Mouse (Mus musculus) midbrain, postnatal 0 days (tissue): ENCODE data around the gene Zdhhc16. TPM values are rescaled to one million over a fixed set of nuclear protein-coding genes. Genes with fewer than 3 reads are reported as not detected.

Experiments
- ATAC-seq: fragments of 200-750 bp; cut with Nextera tagmentation; 2 replicates; pipeline ENCODE4 v1.8.0; 2017; ENCODE audit warnings: moderate number of reproducible peaks, mild to moderate bottlenecking, moderate TSS enrichment, moderate library complexity; ENCODE audit not compliant: low FRiP score
- DNase-seq: peaks from one replicate; pipeline ENCODE4 v3.0.0-alpha.2; 2015; ENCODE audit warnings: low spot score
- H3K27ac ChIP-seq: fragments of 300-500 bp; sonication (generic); 2 replicates; pipeline ENCODE4 v1.5.1; 2014; ENCODE audit warnings: low read depth, mild to moderate bottlenecking, low read length, mixed read lengths
- H3K27me3 ChIP-seq: fragments of 300-500 bp; sonication (generic); 2 replicates; pipeline ENCODE4 v1.6.1; 2014; ENCODE audit warnings: low read length, control low read depth, mixed read lengths; ENCODE audit not compliant: insufficient read depth
- H3K36me3 ChIP-seq: fragments of 300-500 bp; sonication (generic); 2 replicates; pipeline ENCODE4 v1.6.1; 2014; ENCODE audit warnings: low read length, control low read depth, mixed read lengths; ENCODE audit not compliant: insufficient read depth
- H3K4me1 ChIP-seq: fragments of 300-500 bp; sonication (generic); 2 replicates; pipeline ENCODE4 v1.6.1; 2014; ENCODE audit warnings: mild to moderate bottlenecking, control low read depth, antibody characterized with exemption, low read length, mixed read lengths; ENCODE audit not compliant: insufficient read depth
- H3K4me2 ChIP-seq: fragments of 300-500 bp; sonication (generic); 2 replicates; pipeline ENCODE4 v1.6.1; 2014; ENCODE audit warnings: low read depth, mild to moderate bottlenecking, low read length, mixed read lengths; ENCODE audit not compliant: poor library complexity, severe bottlenecking
- H3K4me3 ChIP-seq: fragments of 300-500 bp; sonication (generic); 2 replicates; pipeline ENCODE4 v1.5.1; 2014; ENCODE audit warnings: low read depth, mild to moderate bottlenecking, low read length, moderate library complexity
- H3K9ac ChIP-seq: fragments of 300-500 bp; sonication (generic); replicated peaks from 2 replicates; pipeline ENCODE4 v1.6.1; 2014; ENCODE audit warnings: mild to moderate bottlenecking, low read length, moderate library complexity, mixed read lengths; ENCODE audit not compliant: poor library complexity, severe bottlenecking
- H3K9me3 ChIP-seq: fragments of 300-500 bp; sonication (generic); 2 replicates; pipeline ENCODE4 v1.6.1; 2016; ENCODE audit warnings: low read length, control low read depth
- CTCF ChIP-seq: IDR thresholded peaks from 2 replicates; pipeline ENCODE4 v1.5.1; 2016; ENCODE audit warnings: antibody characterized with exemption, mild to moderate bottlenecking
- WGBS: fragments of 180-500 bp; shearing (Covaris S2); extraction: QIAGEN DNeasy Blood & Tissue Kit; methylation state at CpG from one replicate; pipeline ENCODE4 v1.1.7; 2014; 5-methylcytosine and 5-hydroxymethylcytosine counted together
- polyA plus RNA-seq: library from polyadenylated mRNA; unstranded; fragments of >200 nt; fragmentation: Nextera tagmentation; extraction: Ambion mirVana; gene quantifications from 2 replicates; pipeline ENCODE4 v1.2.1, GENCODE M21; 2015
- total RNA-seq: library from RNA; depleted of rRNA; stranded (reverse); fragments of >200 nt; gene quantifications from 2 replicates; pipeline ENCODE4 v1.2.3, GENCODE M21; 2014

The Zdhhc16 gene
- total and polyA plus RNA-seq, 2 experiments from 2014 or later, result 49.2 to 86.7 TPM

DNA sequence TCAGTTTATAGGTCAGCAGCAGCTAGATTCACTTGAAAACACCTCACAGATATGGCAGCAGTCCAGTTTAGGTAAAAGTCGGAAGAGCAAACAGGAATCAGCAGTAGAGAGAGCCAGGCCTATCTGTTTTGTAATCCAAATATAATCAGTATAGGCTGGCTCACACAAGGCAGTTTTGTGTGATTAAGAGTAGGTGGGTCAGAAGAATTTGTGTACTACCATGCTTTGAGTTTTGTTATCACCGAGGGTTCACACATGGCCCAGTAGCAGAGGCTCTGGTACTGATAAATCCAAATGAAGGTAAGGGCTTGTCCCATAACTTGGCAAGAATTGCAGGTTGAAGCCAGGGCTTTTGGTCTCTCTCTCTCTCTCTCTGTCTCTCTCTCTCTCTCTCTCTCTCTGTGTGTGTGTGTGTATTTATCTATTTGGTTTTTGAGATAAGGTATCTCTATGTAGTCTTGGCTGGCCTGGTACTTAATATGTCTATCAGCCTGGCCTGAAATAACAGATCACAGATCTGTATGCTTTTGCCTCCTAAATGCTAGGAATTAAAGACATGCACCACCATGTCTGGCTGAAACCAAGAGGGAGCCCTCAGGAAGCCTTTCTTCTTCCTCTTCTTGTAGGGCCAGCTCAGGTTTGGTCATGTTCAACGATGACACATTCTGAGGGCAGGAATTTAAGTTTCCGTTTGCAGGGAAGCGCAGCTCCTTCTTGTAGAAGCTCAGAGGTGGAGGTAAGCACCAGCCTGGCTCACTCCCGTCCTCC lies 26.8 kb upstream of the Zdhhc16 start:
- Histone ChIP-seq H3K27ac (no peak overlapping the region), H3K9ac (no peak overlapping the region), H3K4me2 (no peak overlapping the region), H3K4me3 (no peak overlapping the region), H3K36me3 (no peaks in the 10 kb centered on the region), H3K4me1 (no peaks in the 10 kb centered on the region), H3K27me3 (no peaks in the 10 kb centered on the region), H3K9me3 (no peaks in the 10 kb centered on the region)
- ATAC-seq (no peak), DNase-seq (no peak)
- WGBS, result 68% methylated on average over 6 of the region's 6 CpGs
- no peak for TF ChIP-seq CTCF

GRCm38 (mm10) chr19:41907079-41907760 lies 26.1 kb upstream of the Zdhhc16 start:
- Histone ChIP-seq H3K4me1 (no peaks in the 10 kb centered on the region), H3K4me2 (no peak overlapping the region), H3K27ac (no peak overlapping the region), H3K9me3 (no peaks in the 10 kb centered on the region), H3K27me3 (no peaks in the 10 kb centered on the region), H3K4me3 (no peak overlapping the region), H3K9ac (no peak overlapping the region), H3K36me3 (no peaks in the 10 kb centered on the region)
- no peak for TF ChIP-seq CTCF
- no peak for DNase-seq
- 59% methylated on average over 8 of the region's 8 CpGs for WGBS
- ATAC-seq, result no peak

- Histone ChIP-seq H3K9ac (no peak overlapping the region), H3K9me3 (no peaks in the 10 kb centered on the region), H3K4me2 (no peak overlapping the region), H3K4me3 (no peak overlapping the region), H3K27ac (no peak overlapping the region), H3K36me3 (no peaks in the 10 kb centered on the region), H3K4me1 (peaks cover 9% of the 10 kb centered on the region; the same call in 1 of the 2 replicates), H3K27me3 (no peaks in the 10 kb centered on the region)
- 82% methylated on average over 3 of the region's 3 CpGs for WGBS
- no peak for TF ChIP-seq CTCF
- DNase-seq (no peak), ATAC-seq (no peak)
Measured at GRCm38 (mm10) chr19:41908736-41909135, 24.5 kb upstream of the Zdhhc16 start.

GRCm38 (mm10) chr19:41910396-41910795 lies 22.9 kb upstream of the Zdhhc16 start:
- Histone ChIP-seq H3K4me1 (peaks cover 16% of the 10 kb centered on the region; the same call in 1 of the 2 replicates), H3K27me3 (no peaks in the 10 kb centered on the region), H3K4me3 (no peak overlapping the region), H3K4me2 (no peak overlapping the region), H3K36me3 (no peaks in the 10 kb centered on the region), H3K27ac (no peak overlapping the region), H3K9ac (no peak overlapping the region), H3K9me3 (no peaks in the 10 kb centered on the region)
- WGBS, result 86% methylated on average over 2 of the region's 2 CpGs
- DNase-seq (no peak), ATAC-seq (no peak)
- no peak for TF ChIP-seq CTCF

DNA sequence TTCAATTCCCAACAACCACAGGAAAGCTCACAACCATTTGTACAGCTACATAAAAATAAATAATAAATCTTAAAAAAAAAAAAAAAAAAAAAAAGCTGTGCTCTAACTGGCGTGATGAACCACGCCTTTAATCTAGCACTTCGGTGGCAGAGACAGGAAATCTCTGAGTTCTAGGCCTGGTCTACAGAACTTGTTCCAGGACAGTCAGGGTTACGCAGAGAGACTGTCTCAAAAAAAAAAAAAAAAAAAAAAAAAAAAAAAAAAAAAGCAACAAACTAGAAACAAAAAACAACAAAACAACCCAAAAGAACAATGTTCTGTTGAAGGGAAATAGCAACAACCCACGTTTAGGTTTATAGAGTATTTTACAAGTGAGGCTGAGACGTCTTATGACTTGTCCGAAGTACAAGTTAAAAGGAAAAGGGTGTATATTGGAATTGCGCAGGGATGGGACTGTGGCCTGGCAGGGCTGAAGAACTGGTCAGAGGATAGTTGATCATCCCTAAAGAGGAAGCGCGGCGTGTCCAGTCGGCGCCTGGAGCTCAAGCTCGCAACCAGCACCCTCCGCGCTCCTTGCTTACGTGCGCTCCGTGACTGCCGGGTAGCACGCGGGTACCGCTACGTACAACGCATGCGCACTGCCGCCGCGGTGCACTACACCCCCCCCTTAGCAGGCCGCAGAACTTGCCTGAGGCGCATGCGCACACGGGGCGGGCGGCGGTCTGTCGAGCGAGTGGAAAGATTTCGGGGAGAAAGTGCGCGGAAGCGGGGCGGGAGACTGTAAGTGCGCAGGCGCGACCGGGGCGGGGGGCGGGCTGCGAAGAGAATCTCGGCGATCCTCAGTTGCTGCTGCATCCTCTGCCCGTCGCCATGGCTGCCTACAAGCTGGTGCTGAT lies 21.9 kb upstream of the Zdhhc16 start, which contains the start of gene Pgam1:
TSS of gene Pgam1 (plus strand) at position 746 of the 896 bp plus-strand sequence.
- Histone ChIP-seq H3K27me3 (no peaks in the 10 kb centered on the region), H3K4me1 (peaks cover 16% of the 10 kb centered on the region; the same call in 1 of the 2 replicates), H3K27ac (peak within 1 kb of the TSS; percentile 72), H3K9me3 (no peaks in the 10 kb centered on the region), H3K36me3 (peaks cover 6% of the 10 kb centered on the region; the same call in 1 of the 2 replicates), H3K4me2 (peak within 1 kb of the TSS; percentile 96), H3K4me3 (peak within 1 kb of the TSS; percentile 88), H3K9ac (peak within 1 kb of the TSS; percentile 89)
- DNase-seq, result peak; percentile 98
- peak; percentile 94 for ATAC-seq
- no peak for TF ChIP-seq CTCF
- 5% methylated on average over 53 of the region's 54 CpGs for WGBS
